Mouse (Mus musculus): ENCODE data around the gene Hgd.
"Not testable (repeated sequence)": the region's sequence is repeated elsewhere in the genome, so short reads cannot be mapped to it uniquely, and the experiment has no call there.

Hgd gene

GRCm38 (mm10) chr16:37629011-37629410 is 49.1 kb downstream of the Hgd start:
- DNase-seq (ENCODE audit: low spot score), result no peak

- DNase-seq (ENCODE audit: low spot score), result no peak
Observed at GRCm38 (mm10) chr16:37634578-37634977, 54.6 kb downstream of the Hgd start.

GRCm38 (mm10) chr16:37635095-37635494 is 55.1 kb downstream of the Hgd start:
- DNase-seq (ENCODE audit: low spot score), result no peak

GRCm38 (mm10) chr16:37636107-37636506 is 56.2 kb downstream of the Hgd start:
- DNase-seq (ENCODE audit: low spot score), result no peak

- no peak for DNase-seq (ENCODE audit: low spot score)
Observed at GRCm38 (mm10) chr16:37637802-37638201, 57.8 kb downstream of the Hgd start.

- DNase-seq (ENCODE audit: low spot score), result not testable (repeated sequence)
Observed at GRCm38 (mm10) chr16:37640522-37640921, 60.6 kb downstream of the Hgd start.

GRCm38 (mm10) chr16:37644486-37644885 is 64.5 kb downstream of the Hgd start:
- no peak for DNase-seq (ENCODE audit: low spot score)

- no peak for DNase-seq (ENCODE audit: low spot score)
Observed at GRCm38 (mm10) chr16:37645211-37645610, 65.3 kb downstream of the Hgd start.

- DNase-seq (ENCODE audit: low spot score), result no peak
Observed at GRCm38 (mm10) chr16:37645799-37646198, 65.8 kb downstream of the Hgd start.

GRCm38 (mm10) chr16:37647067-37647466 is 67.1 kb downstream of the Hgd start:
- DNase-seq (ENCODE audit: low spot score), result no peak

- DNase-seq (ENCODE audit: low spot score), result no peak
Observed at GRCm38 (mm10) chr16:37647936-37648335, 68.0 kb downstream of the Hgd start.

GRCm38 (mm10) chr16:37649068-37649467 is 69.1 kb downstream of the Hgd start:
- no peak for DNase-seq (ENCODE audit: low spot score)

- DNase-seq (ENCODE audit: low spot score), result no peak
Observed at GRCm38 (mm10) chr16:37651467-37651866, 71.5 kb downstream of the Hgd start.

GRCm38 (mm10) chr16:37652654-37653053 is 72.7 kb downstream of the Hgd start:
- no peak for DNase-seq (ENCODE audit: low spot score)

- no peak for DNase-seq (ENCODE audit: low spot score)
Observed at GRCm38 (mm10) chr16:37653058-37653457, 73.1 kb downstream of the Hgd start.

GRCm38 (mm10) chr16:37653731-37654657 is 74.0 kb downstream of the Hgd start, which contains the start of gene Ndufb4:
Gene Ndufb4 (minus strand): TSS chr16:37654453.
- peak; percentile 81 for DNase-seq (ENCODE audit: low spot score)

- no peak for DNase-seq (ENCODE audit: low spot score)
Observed at GRCm38 (mm10) chr16:37654831-37655455, 75.0 kb downstream of the Hgd start.

- no peak for DNase-seq (ENCODE audit: low spot score)
Observed at GRCm38 (mm10) chr16:37655756-37656347, 75.9 kb downstream of the Hgd start.

- no peak for DNase-seq (ENCODE audit: low spot score)
Observed at GRCm38 (mm10) chr16:37656796-37657195, 76.8 kb downstream of the Hgd start.

GRCm38 (mm10) chr16:37663643-37664459 is 83.9 kb downstream of the Hgd start:
- DNase-seq (ENCODE audit: low spot score), result no peak

- DNase-seq (ENCODE audit: low spot score), result no peak
Observed at GRCm38 (mm10) chr16:37665394-37665935, 85.5 kb downstream of the Hgd start.
